Mouse (Mus musculus) thymus, postnatal 36 days (tissue): ENCODE results near the gene Fcgr4.

ENCODE experiments used
- DNase-seq, 2 experiments: peaks; one replicate each; pipeline ENCODE4 v3.0.0; 2022; ENCODE audit warnings: mixed read lengths in 2 of 2

The Fcgr4 gene

GRCm38 (mm10) chr1:171016676-171017356, 1.9 kb upstream of the Fcgr4 start:
- DNase-seq: no peak

GRCm38 (mm10) chr1:171017468-171018158, 1.1 kb upstream of the Fcgr4 start:
- no peak for DNase-seq

GRCm38 (mm10) chr1:171019311-171019950, 711 bp downstream of the Fcgr4 start:
- DNase-seq: no peak

GRCm38 (mm10) chr1:171031752-171032151, 13.0 kb downstream of the Fcgr4 start:
- no peak for DNase-seq

GRCm38 (mm10) chr1:171032691-171033090, 14.0 kb downstream of the Fcgr4 start:
- DNase-seq: peak; percentile 3 to 12

DNA sequence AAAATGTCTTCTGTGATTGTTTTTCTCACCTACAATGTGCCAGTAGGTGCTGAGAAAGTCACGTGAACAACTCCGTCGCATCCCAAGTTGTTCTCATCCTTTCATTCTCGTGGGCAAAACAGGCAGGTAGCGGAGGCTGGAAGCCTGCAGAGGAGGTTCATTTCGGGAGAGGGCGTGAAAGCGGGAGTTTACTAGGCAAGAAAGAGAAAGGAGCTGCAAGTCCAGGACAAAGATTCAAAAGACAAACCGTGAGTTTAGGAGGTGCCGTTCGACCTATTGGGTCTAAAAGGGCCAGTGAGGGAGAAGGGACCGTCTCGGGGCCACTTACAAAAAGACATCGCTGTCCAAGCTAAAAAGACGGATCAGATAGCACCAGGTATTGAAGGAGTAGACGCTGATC, 14.5 kb downstream of the Fcgr4 start:
- DNase-seq: peak; percentile 11 to 14

DNA sequence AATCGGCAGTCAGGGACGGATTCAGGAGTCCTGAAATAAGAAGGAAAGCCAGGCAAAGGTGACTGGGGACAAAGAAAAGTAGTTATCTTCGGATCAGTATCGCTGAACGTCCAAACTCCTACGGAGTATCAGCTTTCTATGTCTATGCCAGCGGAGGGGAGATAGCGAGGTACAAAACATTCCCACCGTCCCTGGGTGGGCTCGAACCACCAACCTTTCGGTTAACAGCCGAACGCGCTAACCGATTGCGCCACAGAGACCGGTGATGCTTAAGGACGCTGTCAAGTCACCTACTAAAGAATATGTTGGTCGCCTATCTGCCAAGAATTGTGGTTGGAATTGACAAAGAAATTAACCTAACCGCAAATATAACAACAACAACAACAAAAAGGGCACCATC, 15.0 kb downstream of the Fcgr4 start:
- peak; percentile 85 to 91 for DNase-seq

DNA sequence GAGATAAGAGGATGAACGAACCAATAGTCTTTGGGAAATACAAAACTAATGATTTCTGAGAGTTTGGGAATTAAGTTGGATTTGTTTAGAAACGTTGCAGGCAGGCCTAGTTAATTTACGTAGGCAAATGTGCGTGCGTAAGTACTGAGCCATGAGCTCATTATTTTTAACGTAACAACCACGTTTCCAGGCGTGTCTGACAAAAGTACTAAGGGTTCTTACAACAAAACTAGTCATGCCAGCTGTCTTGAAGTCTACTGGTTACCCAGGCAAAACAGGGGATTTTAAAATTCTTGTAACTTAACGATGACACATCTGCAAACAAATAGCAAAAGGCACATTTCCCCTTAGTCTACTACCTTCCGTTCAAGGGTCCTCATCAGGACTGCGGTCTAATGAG, 15.5 kb downstream of the Fcgr4 start:
- no peak for DNase-seq

DNA sequence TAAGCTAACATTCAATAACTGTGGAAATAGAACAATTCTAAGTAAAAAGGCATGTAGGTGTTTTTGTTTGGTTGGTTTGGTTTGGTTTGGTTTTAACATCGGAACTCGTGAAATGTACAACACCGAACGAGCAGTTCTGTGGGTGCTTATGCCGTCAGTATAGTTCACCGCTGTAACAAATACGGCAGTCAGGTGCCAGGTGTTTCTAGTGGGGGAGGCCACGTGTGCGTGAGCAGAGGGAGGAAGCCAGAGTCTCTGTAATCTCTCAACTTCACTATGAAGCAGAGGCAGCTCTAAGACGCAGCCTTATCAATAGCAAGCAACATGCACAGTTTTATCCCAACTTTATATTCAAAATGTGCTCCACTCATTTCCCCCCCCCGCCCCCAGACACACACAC, 16.9 kb downstream of the Fcgr4 start:
- no peak for DNase-seq

GRCm38 (mm10) chr1:171036550-171037324, 18.0 kb downstream of the Fcgr4 start:
- DNase-seq: peak; percentile 65 to 71

- DNase-seq: peak; percentile 66 to 72
Measured at GRCm38 (mm10) chr1:171037861-171038721, 19.4 kb downstream of the Fcgr4 start.

DNA sequence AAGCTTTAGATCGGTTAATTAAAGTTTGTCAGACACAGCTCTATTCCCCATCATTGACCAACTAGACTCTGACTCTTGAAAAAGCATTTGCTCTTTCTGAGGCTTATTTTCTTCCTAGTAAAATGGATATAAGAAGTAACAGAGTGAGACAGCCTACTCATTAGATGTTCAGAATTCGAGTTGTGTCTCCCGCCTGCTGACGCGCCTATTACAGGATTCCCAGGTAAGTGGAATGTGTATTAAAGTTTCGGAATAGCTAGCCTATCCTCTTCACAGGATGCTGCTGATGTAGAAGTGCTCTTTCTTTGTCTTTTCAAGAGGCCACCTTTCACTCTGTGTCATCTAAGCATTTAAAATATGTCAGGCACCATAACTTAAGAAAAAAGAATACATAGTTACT, 20.4 kb downstream of the Fcgr4 start:
- DNase-seq: no peak

- DNase-seq: no peak
Measured at GRCm38 (mm10) chr1:171039880-171040279, 21.2 kb downstream of the Fcgr4 start.

DNA sequence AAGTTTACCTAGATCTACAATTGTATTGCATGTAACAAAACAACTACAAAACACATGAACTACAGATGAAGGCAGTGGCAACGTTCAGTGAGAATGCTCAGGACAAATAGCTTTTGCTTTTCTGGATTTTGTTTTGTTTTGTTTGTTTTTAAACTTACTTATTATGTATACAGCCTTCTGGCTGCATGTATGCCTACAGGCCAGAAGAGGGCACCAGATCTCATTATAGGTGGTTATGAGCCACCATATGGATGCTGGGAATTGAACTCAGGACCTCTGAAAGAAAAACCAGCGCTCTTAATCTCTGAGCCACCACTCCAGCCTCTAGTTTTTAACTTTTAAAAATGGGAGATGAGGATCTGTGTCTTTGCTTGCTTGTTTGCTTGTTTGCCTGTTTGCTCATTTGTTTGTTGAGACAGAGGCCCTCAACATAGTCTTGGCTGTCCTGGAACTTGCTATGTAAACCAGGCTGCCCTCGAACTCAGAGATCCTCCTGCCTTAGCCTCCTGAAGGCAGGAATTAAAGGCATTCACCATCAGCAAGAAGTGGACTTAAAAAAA, 25.0 kb downstream of the Fcgr4 start:
- no peak for DNase-seq

GRCm38 (mm10) chr1:171044365-171045078, 25.8 kb downstream of the Fcgr4 start:
- peak; percentile 82 for DNase-seq

DNA sequence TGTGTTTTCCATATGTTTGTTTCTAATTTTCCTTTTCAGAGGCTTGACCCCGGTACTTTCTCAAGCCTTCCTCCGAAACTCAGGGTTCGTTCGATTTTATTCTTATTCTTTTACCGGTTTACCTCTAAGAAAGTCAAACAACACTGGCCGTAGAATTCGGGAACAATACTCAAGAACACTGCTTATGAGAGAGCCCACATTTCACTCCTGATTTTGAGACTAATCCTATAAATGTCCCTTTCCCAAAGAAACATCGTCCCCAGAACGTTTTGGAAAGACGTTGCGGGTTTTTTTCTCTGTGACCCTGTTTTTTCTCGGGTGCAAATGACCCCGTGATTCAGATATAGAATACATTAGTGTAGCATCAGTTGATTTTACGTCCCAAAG, 26.4 kb downstream of the Fcgr4 start:
- no peak for DNase-seq

DNA sequence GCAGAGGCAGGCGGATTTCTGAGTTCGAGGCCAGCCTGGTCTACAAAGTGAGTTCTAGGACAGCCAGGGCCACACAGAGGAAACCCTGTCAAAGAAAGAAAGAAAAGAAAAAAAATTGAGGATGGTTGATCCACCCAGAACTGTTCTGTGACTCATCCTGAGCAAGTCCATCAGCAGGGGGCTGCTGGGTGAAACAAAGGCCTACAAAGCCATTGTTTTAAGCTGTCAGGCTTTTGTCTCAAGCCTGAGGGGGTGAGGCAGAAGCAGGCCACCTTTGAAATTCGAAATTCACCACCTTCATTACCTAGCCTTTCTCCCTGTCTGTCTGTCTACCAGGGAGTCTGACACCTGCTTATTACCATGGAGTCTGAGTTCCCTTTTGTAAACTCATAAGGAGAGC, 27.8 kb downstream of the Fcgr4 start:
- DNase-seq: no peak

DNA sequence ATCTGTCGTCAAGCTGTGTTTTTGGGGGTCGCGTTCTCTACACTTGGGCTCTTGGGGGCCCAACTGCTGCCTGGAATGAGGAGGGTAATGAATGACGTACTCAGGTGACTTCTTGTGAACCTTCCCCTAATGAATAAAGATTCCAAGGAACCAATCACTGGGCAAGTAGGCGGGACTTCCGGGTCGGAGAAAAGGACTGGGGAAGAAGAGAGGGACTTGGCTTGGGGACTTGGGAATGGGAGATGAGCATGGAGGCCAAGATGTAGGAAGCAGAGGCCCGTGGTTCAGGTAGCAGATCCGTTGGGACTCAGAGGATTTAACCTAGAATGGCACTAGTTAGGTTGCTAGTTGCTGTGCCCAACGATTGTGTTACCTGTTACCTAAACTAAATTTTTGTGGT, 30.5 kb downstream of the Fcgr4 start:
- DNase-seq: no peak

DNA sequence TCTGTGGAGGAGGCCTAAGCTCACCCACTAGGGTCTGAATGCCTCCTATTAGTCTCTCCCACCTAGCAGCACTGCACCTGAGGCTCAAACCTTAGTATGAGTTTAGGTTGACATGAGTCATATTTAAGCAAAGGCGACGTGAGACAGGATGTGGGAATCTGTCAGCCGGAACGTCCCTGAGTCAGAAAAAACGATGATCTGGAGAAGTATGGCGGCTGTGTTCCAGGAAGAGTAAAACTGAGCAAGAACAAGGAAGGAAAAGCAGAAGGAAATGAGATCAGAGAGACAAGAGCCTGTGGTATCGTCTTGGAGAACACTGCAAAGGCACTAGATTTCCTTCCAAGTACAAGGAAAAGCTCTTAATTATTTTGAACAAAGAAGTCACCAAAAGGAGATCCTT, 32.1 kb downstream of the Fcgr4 start:
- DNase-seq: no peak

DNA sequence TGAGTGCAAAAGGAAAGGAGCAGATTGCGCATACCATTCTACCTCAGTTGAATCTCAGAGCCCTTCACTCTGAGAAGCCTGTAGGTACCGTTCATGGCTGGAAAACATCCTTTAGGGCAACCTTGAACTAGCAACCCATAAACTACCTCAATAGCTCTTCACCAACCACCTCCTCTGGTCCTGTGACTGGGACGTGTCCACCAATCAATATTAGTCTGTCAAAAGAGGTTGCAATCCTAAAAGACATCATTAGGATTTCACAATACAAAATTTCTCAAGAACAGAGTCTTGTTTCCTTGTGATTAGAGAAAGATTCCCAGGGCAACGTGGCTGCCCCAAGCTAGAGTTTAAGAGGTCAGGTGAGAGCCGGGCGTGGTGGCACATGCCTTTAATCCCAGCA, 34.6 kb downstream of the Fcgr4 start:
- DNase-seq: no peak

- no peak for DNase-seq
Measured at GRCm38 (mm10) chr1:171057253-171057652, 38.5 kb downstream of the Fcgr4 start.
